Mouse (Mus musculus) heart, embryonic 14.5 days (tissue): Measurements from ENCODE around the gene Pdzph1. TPM values are rescaled to one million over a fixed set of nuclear protein-coding genes. Genes with fewer than 3 reads are reported as not detected.

Experiments used
- ATAC-seq: fragments of 200-750 bp; cut with Nextera tagmentation; 2 replicates; pipeline ENCODE4 v1.8.0; 2017; ENCODE audit warnings: low read depth, moderate TSS enrichment; ENCODE audit not compliant: insufficient number of reproducible peaks, insufficient read depth, low FRiP score
- H3K27ac ChIP-seq, 2 experiments: fragments of 200-500 bp in 1 of 2; fragments of 300-500 bp in 1 of 2; sonication (generic) in 1 of 2; replicated peaks in 1 of 2; 2 replicates each; pipeline ENCODE4 v1.5.1; 2012 to 2014; ENCODE audit warnings: low read depth in 2 of 2, low read length in 2 of 2, control low read depth in 1 of 2, mild to moderate bottlenecking in 1 of 2, mixed read lengths in 1 of 2; ENCODE audit not compliant: control insufficient read depth in 1 of 2, insufficient read depth in 1 of 2
- H3K27me3 ChIP-seq: fragments of 300-500 bp; sonication (generic); 2 replicates; pipeline ENCODE4 v1.6.1; 2014; ENCODE audit warnings: mild to moderate bottlenecking, low read length, control low read depth; ENCODE audit not compliant: control insufficient read depth, insufficient read depth
- H3K36me3 ChIP-seq: fragments of 300-500 bp; sonication (generic); 2 replicates; pipeline ENCODE4 v1.6.1; 2014; ENCODE audit warnings: mild to moderate bottlenecking, control low read depth, low read length, mixed read lengths; ENCODE audit not compliant: control insufficient read depth, insufficient read depth
- H3K4me1 ChIP-seq, 2 experiments: fragments of 200-500 bp in 1 of 2; fragments of 300-500 bp in 1 of 2; sonication (generic) in 1 of 2; 2 replicates each; pipeline ENCODE4 v1.6.1; 2012 to 2014; ENCODE audit warnings: low read length in 2 of 2, control low read depth in 1 of 2, mixed read lengths in 1 of 2; ENCODE audit not compliant: control insufficient read depth in 2 of 2, insufficient read depth in 2 of 2
- H3K4me2 ChIP-seq: fragments of 300-500 bp; sonication (generic); 2 replicates; pipeline ENCODE4 v1.6.1; 2014; ENCODE audit warnings: mild to moderate bottlenecking, low read length
- H3K4me3 ChIP-seq, 2 experiments: fragments of 200-500 bp in 1 of 2; fragments of 300-500 bp in 1 of 2; sonication (generic) in 1 of 2; 2 replicates each; pipeline ENCODE4 v1.5.1; 2012 to 2014; ENCODE audit warnings: low read length in 2 of 2, mild to moderate bottlenecking in 2 of 2, control low read depth in 1 of 2, low read depth in 1 of 2, moderate library complexity in 1 of 2; ENCODE audit not compliant: control insufficient read depth in 1 of 2, insufficient read depth in 1 of 2
- H3K9ac ChIP-seq: fragments of 300-500 bp; sonication (generic); 2 replicates; pipeline ENCODE4 v1.6.1; 2014; ENCODE audit warnings: mild to moderate bottlenecking, low read length
- H3K9me3 ChIP-seq: fragments of 300-500 bp; sonication (generic); 2 replicates; pipeline ENCODE4 v1.6.1; 2016; ENCODE audit warnings: low read length, control low read depth; ENCODE audit not compliant: control insufficient read depth
- WGBS: fragments of 180-500 bp; shearing (Covaris S2); extraction: QIAGEN DNeasy Blood & Tissue Kit; methylation state at CpG from one replicate; pipeline ENCODE4 v1.1.7; 2014; 5-methylcytosine and 5-hydroxymethylcytosine counted together
- polyA plus RNA-seq: library from polyadenylated mRNA; unstranded; fragments of >200 nt; fragmentation: Nextera tagmentation; extraction: Ambion mirVana; gene quantifications from 2 replicates; pipeline ENCODE4 v1.2.1, GENCODE M21; 2014

Pdzph1 gene
- polyA plus RNA-seq, 1 experiment from 2014 or later = not detected

GRCm38 (mm10) chr17:58919927-58920326, 71.2 kb downstream of the Pdzph1 start:
- ATAC-seq = no peak
- Histone ChIP-seq H3K4me1 (no peaks in the 10 kb centered on the region; a peak in 1 of 4 replicates), H3K9me3 (no peaks in the 10 kb centered on the region), H3K27me3 (no peaks in the 10 kb centered on the region), H3K27ac (no peak overlapping the region), H3K36me3 (no peaks in the 10 kb centered on the region), H3K9ac (no peak overlapping the region), H3K4me2 (no peak overlapping the region), H3K4me3 (no peak overlapping the region)
- 82% methylated on average over 4 of the region's 4 CpGs for WGBS

GRCm38 (mm10) chr17:58919061-58919460, 72.1 kb downstream of the Pdzph1 start:
- no peaks in the 10 kb centered on the region for H3K27me3 ChIP-seq
- H3K4me2 ChIP-seq = peak overlapping the region; percentile 21; the same call in 1 of the 2 replicates
- no peak overlapping the region for H3K9ac ChIP-seq
- no peaks in the 10 kb centered on the region; a peak in 1 of 4 replicates for H3K4me1 ChIP-seq
- H3K36me3 ChIP-seq = no peaks in the 10 kb centered on the region
- H3K4me3 ChIP-seq = no peak overlapping the region
- H3K27ac ChIP-seq = no peak overlapping the region
- 15% methylated on average over 8 of the region's 8 CpGs for WGBS
- H3K9me3 ChIP-seq = no peaks in the 10 kb centered on the region
- no peak for ATAC-seq

- Histone ChIP-seq H3K4me3 (no peak overlapping the region), H3K9me3 (no peaks in the 10 kb centered on the region), H3K27me3 (no peaks in the 10 kb centered on the region), H3K36me3 (no peaks in the 10 kb centered on the region), H3K4me1 (no peaks in the 10 kb centered on the region; a peak in 1 of 4 replicates), H3K27ac (no peak overlapping the region), H3K4me2 (no peak overlapping the region), H3K9ac (no peak overlapping the region)
- WGBS = 64% methylated on average over 3 of the region's 3 CpGs
- no peak for ATAC-seq
These were observed 72.6 kb downstream of the Pdzph1 start for GRCm38 (mm10) chr17:58918539-58918938.

- 61% methylated on average over 7 of the region's 7 CpGs for WGBS
- H3K36me3 ChIP-seq = no peaks in the 10 kb centered on the region
- no peak overlapping the region for H3K4me2 ChIP-seq
- no peaks in the 10 kb centered on the region for H3K4me1 ChIP-seq
- no peak overlapping the region for H3K9ac ChIP-seq
- no peak overlapping the region for H3K27ac ChIP-seq
- no peak overlapping the region for H3K4me3 ChIP-seq
- ATAC-seq = no peak
- no peaks in the 10 kb centered on the region for H3K27me3 ChIP-seq
- H3K9me3 ChIP-seq = no peaks in the 10 kb centered on the region
These were observed 79.6 kb downstream of the Pdzph1 start for GRCm38 (mm10) chr17:58911564-58911963.

- Histone ChIP-seq H3K27ac (no peak overlapping the region), H3K9me3 (no peaks in the 10 kb centered on the region), H3K36me3 (no peaks in the 10 kb centered on the region), H3K27me3 (no peaks in the 10 kb centered on the region), H3K4me2 (no peak overlapping the region), H3K9ac (no peak overlapping the region), H3K4me3 (no peak overlapping the region), H3K4me1 (no peaks in the 10 kb centered on the region)
- ATAC-seq = no peak
- WGBS = 32% methylated on average over 8 of the region's 8 CpGs
These were observed 82.0 kb downstream of the Pdzph1 start for GRCm38 (mm10) chr17:58909061-58909661.

- Histone ChIP-seq H3K36me3 (no peaks in the 10 kb centered on the region), H3K9me3 (no peaks in the 10 kb centered on the region), H3K9ac (no peak overlapping the region), H3K27me3 (no peaks in the 10 kb centered on the region), H3K4me1 (no peaks in the 10 kb centered on the region), H3K4me3 (no peak overlapping the region), H3K4me2 (no peak overlapping the region), H3K27ac (no peak overlapping the region)
- ATAC-seq = no peak
- WGBS = 60% methylated on average over 2 of the region's 2 CpGs
These were observed 85.2 kb downstream of the Pdzph1 start for GRCm38 (mm10) chr17:58906001-58906400.

GRCm38 (mm10) chr17:58891488-58892210, 99.5 kb downstream of the Pdzph1 start:
- Histone ChIP-seq H3K4me3 (no peak overlapping the region), H3K4me1 (no peaks in the 10 kb centered on the region), H3K9me3 (no peaks in the 10 kb centered on the region), H3K27ac (no peak overlapping the region), H3K4me2 (no peak overlapping the region), H3K9ac (no peak overlapping the region), H3K27me3 (no peaks in the 10 kb centered on the region), H3K36me3 (no peaks in the 10 kb centered on the region)
- no peak for ATAC-seq
- 55% methylated on average over 4 of the region's 4 CpGs for WGBS
